Comparison of ENCODE assay signal across 14 mouse cellular contexts in the genomic region with DNA sequence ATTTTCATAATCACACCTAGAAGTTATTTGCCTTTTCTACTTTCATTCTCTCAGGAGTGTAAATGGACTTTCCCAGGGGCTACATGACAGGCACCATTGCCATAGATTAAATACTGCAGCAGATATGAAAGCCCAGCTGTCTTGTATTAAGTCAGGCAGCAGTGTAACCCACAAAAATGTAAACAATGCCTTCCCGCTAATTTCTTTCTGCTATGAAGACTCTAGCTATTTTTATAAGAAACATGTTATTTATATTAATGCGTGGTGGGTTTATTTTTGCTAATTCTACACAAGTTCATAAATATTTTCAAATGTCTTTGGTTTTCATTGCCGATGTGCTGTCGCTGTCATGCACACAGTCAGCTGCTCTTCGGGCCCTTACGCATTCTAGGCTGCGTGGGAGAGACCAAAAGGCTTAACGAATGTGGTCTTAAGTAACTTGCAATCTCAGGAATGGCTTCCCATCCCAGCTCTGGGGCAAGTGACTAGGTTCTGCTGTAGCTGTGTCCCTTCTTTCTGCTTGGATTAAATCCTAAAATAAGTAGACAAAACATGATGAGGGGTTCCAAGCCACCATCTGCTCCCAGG. TPM values are rescaled to one million over a fixed set of nuclear protein-coding genes. Genes with fewer than 3 reads are reported as not detected.
A peak's percentile ranks its signal among the peaks of the same experiment; 100 is the strongest.
DNase-seq lines count a peak whose midpoint lies in the region; ATAC-seq lines count a peak whose summit lies in the region.
"Had no signal": no experiment of that assay in that cellular context is flagged by ENCODE, and none has a peak within 500 bp of the region (broad histone marks: within the 10 kb centered on the region; RNA-seq: fewer than 3 reads in every experiment).

No protein-coding gene starts in this region.

- 0 out of 2 replicates have a peak overlapping the region, but pooled peaks have one; percentile 15 for H3K27ac ChIP-seq in forebrain, embryonic 10.5 days
- no peak overlapping the region for H3K27ac ChIP-seq in forebrain, embryonic 11.5 days (ENCODE audit: low read depth, low read length)
- H3K27ac ChIP-seq in midbrain, embryonic 10.5 days (replicated peaks) = peak overlapping the region; percentile 60
- H3K27ac ChIP-seq in midbrain, embryonic 16.5 days (ENCODE audit: low read length) = no peak overlapping the region
- peak overlapping the region; percentile 52; the same call in 1 of the 2 replicates for H3K27ac ChIP-seq in embryonic facial prominence, embryonic 14.5 days (replicated peaks; ENCODE audit: low read depth, low read length)
- peak overlapping the region; percentile 53 for H3K27ac ChIP-seq in intestine, embryonic 16.5 days (ENCODE audit: low read length)
- H3K27ac ChIP-seq: heart, embryonic 15.5 days; layer of hippocampus, adult 2 months; limb, embryonic 12.5 days had no signal

- no peak overlapping the region for H3K4me2 ChIP-seq in forebrain, embryonic 11.5 days (ENCODE audit: low read depth, low read length, severe bottlenecking)
- H3K4me2 ChIP-seq in midbrain, embryonic 16.5 days (ENCODE audit: low read length) = no peak overlapping the region
- H3K4me2 ChIP-seq in embryonic facial prominence, embryonic 14.5 days (ENCODE audit: low read depth, low read length) = no peak overlapping the region
- H3K4me2 ChIP-seq in intestine, embryonic 16.5 days (ENCODE audit: low read depth, low read length) = no peak overlapping the region
- H3K4me2 ChIP-seq: heart, embryonic 15.5 days; limb, embryonic 12.5 days had no signal

- ATAC-seq in forebrain, embryonic 11.5 days (replicated peaks; ENCODE audit: low FRiP score) = no peak
- no peak for ATAC-seq in midbrain, embryonic 16.5 days
- ATAC-seq in embryonic facial prominence, embryonic 14.5 days (ENCODE audit: low read depth) = 0 out of 2 replicates have a peak, but pooled peaks have one; percentile 41
- no peak for ATAC-seq in intestine, embryonic 16.5 days
- ATAC-seq: forebrain, embryonic 16.5 days; Patski had no signal

- WGBS in forebrain, embryonic 10.5 days = 88% methylated on average over 8 of the region's 8 CpGs
- WGBS in forebrain, embryonic 11.5 days = 89% methylated on average over 8 of the region's 8 CpGs
- 78% methylated on average over 8 of the region's 8 CpGs for WGBS in midbrain, embryonic 10.5 days
- 83% methylated on average over 8 of the region's 8 CpGs for WGBS in midbrain, embryonic 16.5 days
- WGBS in embryonic facial prominence, embryonic 14.5 days = 40% methylated on average over 8 of the region's 8 CpGs
- WGBS in intestine, embryonic 16.5 days = 62% methylated on average over 8 of the region's 8 CpGs

- H3K9me3 ChIP-seq in forebrain, embryonic 10.5 days = no peaks in the 10 kb centered on the region
- no peaks in the 10 kb centered on the region for H3K9me3 ChIP-seq in forebrain, embryonic 11.5 days (ENCODE audit: control insufficient read depth, low read length)
- no peaks in the 10 kb centered on the region for H3K9me3 ChIP-seq in midbrain, embryonic 10.5 days (replicated peaks)
- no peaks in the 10 kb centered on the region for H3K9me3 ChIP-seq in midbrain, embryonic 16.5 days (replicated peaks; ENCODE audit: control insufficient read depth, low read length, poor library complexity, severe bottlenecking)
- H3K9me3 ChIP-seq in embryonic facial prominence, embryonic 14.5 days (ENCODE audit: control insufficient read depth, low read length) = no peaks in the 10 kb centered on the region
- no peaks in the 10 kb centered on the region for H3K9me3 ChIP-seq in intestine, embryonic 16.5 days (ENCODE audit: control insufficient read depth, low read length)
- H3K9me3 ChIP-seq: heart, embryonic 15.5 days; limb, embryonic 12.5 days had no signal

- H3K27me3 ChIP-seq in forebrain, embryonic 10.5 days (ENCODE audit: poor library complexity, severe bottlenecking) = peaks cover 10% of the 10 kb centered on the region
- H3K27me3 ChIP-seq in forebrain, embryonic 11.5 days (ENCODE audit: control insufficient read depth, insufficient read depth, low read length) = no peaks in the 10 kb centered on the region
- 0 out of 2 replicates have a peak, but pooled peaks cover 5% of the 10 kb centered on the region for H3K27me3 ChIP-seq in midbrain, embryonic 10.5 days (ENCODE audit: low read depth, poor library complexity, severe bottlenecking)
- H3K27me3 ChIP-seq in midbrain, embryonic 16.5 days (ENCODE audit: control insufficient read depth, insufficient read depth, low read depth, low read length) = no peaks in the 10 kb centered on the region
- peaks cover 4% of the 10 kb centered on the region; the same call in 1 of the 2 replicates for H3K27me3 ChIP-seq in embryonic facial prominence, embryonic 14.5 days (replicated peaks; ENCODE audit: control insufficient read depth, insufficient read depth, low read length)
- no peaks in the 10 kb centered on the region for H3K27me3 ChIP-seq in intestine, embryonic 16.5 days (replicated peaks; ENCODE audit: control insufficient read depth, insufficient read depth, low read length)
- H3K27me3 ChIP-seq: heart, embryonic 15.5 days; Patski had no signal

- H3K4me1 ChIP-seq in forebrain, embryonic 10.5 days = peaks cover 54% of the 10 kb centered on the region
- peaks cover 25% of the 10 kb centered on the region for H3K4me1 ChIP-seq in forebrain, embryonic 11.5 days (replicated peaks; ENCODE audit: control insufficient read depth, insufficient read depth, low read length)
- peaks cover 55% of the 10 kb centered on the region for H3K4me1 ChIP-seq in midbrain, embryonic 10.5 days
- H3K4me1 ChIP-seq in midbrain, embryonic 16.5 days (ENCODE audit: control insufficient read depth, insufficient read depth, low read length) = peaks cover 34% of the 10 kb centered on the region
- H3K4me1 ChIP-seq in embryonic facial prominence, embryonic 14.5 days (ENCODE audit: control insufficient read depth, insufficient read depth, low read length) = peaks cover 32% of the 10 kb centered on the region
- H3K4me1 ChIP-seq in intestine, embryonic 16.5 days (ENCODE audit: control insufficient read depth, insufficient read depth, low read length) = peaks cover 33% of the 10 kb centered on the region
- H3K4me1 ChIP-seq: heart, embryonic 15.5 days had no signal

- DNase-seq in forebrain, embryonic 10.5 days (ENCODE audit: extremely low spot score, low spot score) = no peak
- no peak for DNase-seq in forebrain, embryonic 11.5 days (ENCODE audit: low spot score)
- DNase-seq in midbrain, embryonic 10.5 days (ENCODE audit: low spot score) = no peak
- DNase-seq in embryonic facial prominence, embryonic 14.5 days (ENCODE audit: low spot score) = peak; percentile 89
- DNase-seq in right cerebral cortex, postnatal 25 days = no peak
- no peak for DNase-seq in right cerebral cortex, adult 18-20 months
- DNase-seq: heart, adult 11 months had no signal

- no peaks in the 10 kb centered on the region for H3K36me3 ChIP-seq in forebrain, embryonic 10.5 days (replicated peaks)
- H3K36me3 ChIP-seq in forebrain, embryonic 11.5 days (ENCODE audit: control insufficient read depth, insufficient read depth, low read length) = no peaks in the 10 kb centered on the region
- no peaks in the 10 kb centered on the region for H3K36me3 ChIP-seq in midbrain, embryonic 10.5 days
- no peaks in the 10 kb centered on the region for H3K36me3 ChIP-seq in midbrain, embryonic 16.5 days (ENCODE audit: control insufficient read depth, insufficient read depth, low read length)
- no peaks in the 10 kb centered on the region for H3K36me3 ChIP-seq in embryonic facial prominence, embryonic 14.5 days (ENCODE audit: control insufficient read depth, insufficient read depth, low read length)
- H3K36me3 ChIP-seq in intestine, embryonic 16.5 days (ENCODE audit: control insufficient read depth, insufficient read depth, low read length) = no peaks in the 10 kb centered on the region
- H3K36me3 ChIP-seq: heart, embryonic 15.5 days; limb, embryonic 12.5 days had no signal

- no peak overlapping the region for H3K4me3 ChIP-seq in forebrain, embryonic 10.5 days
- no peak overlapping the region for H3K4me3 ChIP-seq in forebrain, embryonic 11.5 days (ENCODE audit: low read depth, low read length)
- H3K4me3 ChIP-seq in midbrain, embryonic 10.5 days = no peak overlapping the region
- no peak overlapping the region for H3K4me3 ChIP-seq in midbrain, embryonic 16.5 days (ENCODE audit: low read depth, low read length)
- H3K4me3 ChIP-seq in embryonic facial prominence, embryonic 14.5 days (ENCODE audit: low read depth, low read length) = no peak overlapping the region
- H3K4me3 ChIP-seq in intestine, embryonic 16.5 days (ENCODE audit: low read length) = no peak overlapping the region
- H3K4me3 ChIP-seq: heart, embryonic 15.5 days; layer of hippocampus, adult 2 months; limb, embryonic 12.5 days had no signal

- H3K9ac ChIP-seq in forebrain, embryonic 11.5 days (ENCODE audit: low read length) = no peak overlapping the region
- no peak overlapping the region for H3K9ac ChIP-seq in midbrain, embryonic 16.5 days (ENCODE audit: low read depth, low read length)
- H3K9ac ChIP-seq in embryonic facial prominence, embryonic 14.5 days (ENCODE audit: low read depth, low read length) = no peak overlapping the region
- no peak overlapping the region for H3K9ac ChIP-seq in intestine, embryonic 16.5 days (ENCODE audit: low read depth, low read length)
- H3K9ac ChIP-seq: heart, embryonic 15.5 days; limb, embryonic 12.5 days had no signal

RNA-seq across cellular contexts. Expression of gene Wars, which starts 16.0 kb away (rescaled TPM):
- 152 and 157 TPM in 2 replicates for polyA plus RNA-seq in forebrain, embryonic 10.5 days (2016; fragmentation: Nextera tagmentation; extraction: Ambion mirVana)
- 140 and 142 TPM in 2 replicates for polyA plus RNA-seq in forebrain, embryonic 11.5 days (2014; fragmentation: Nextera tagmentation; extraction: Ambion mirVana)
- polyA plus RNA-seq in midbrain, embryonic 10.5 days (2016; fragmentation: Nextera tagmentation; extraction: Ambion mirVana) = 151 and 156 TPM in 2 replicates
- 105 and 109 TPM in 2 replicates for polyA plus RNA-seq in midbrain, embryonic 16.5 days (2015; fragmentation: Nextera tagmentation; extraction: Ambion mirVana)
- 63.6 and 73.1 TPM in 2 replicates for polyA plus RNA-seq in embryonic facial prominence, embryonic 14.5 days (2014; fragmentation: Nextera tagmentation; extraction: Ambion mirVana)
- 79.9 and 82.8 TPM in 2 replicates for polyA plus RNA-seq in intestine, embryonic 16.5 days (2015; fragmentation: Nextera tagmentation; extraction: Ambion mirVana)

RNA-seq across cellular contexts. Expression of gene Wdr25, which starts 16.5 kb away (rescaled TPM):
- 9.4 and 9.9 TPM in 2 replicates for polyA plus RNA-seq in forebrain, embryonic 10.5 days (2016; fragmentation: Nextera tagmentation; extraction: Ambion mirVana)
- polyA plus RNA-seq in forebrain, embryonic 11.5 days (2014; fragmentation: Nextera tagmentation; extraction: Ambion mirVana) = 5.7 and 7.2 TPM in 2 replicates
- 7.3 and 11.2 TPM in 2 replicates for polyA plus RNA-seq in midbrain, embryonic 10.5 days (2016; fragmentation: Nextera tagmentation; extraction: Ambion mirVana)
- 4.9 and 6.3 TPM in 2 replicates for polyA plus RNA-seq in midbrain, embryonic 16.5 days (2015; fragmentation: Nextera tagmentation; extraction: Ambion mirVana)
- polyA plus RNA-seq in embryonic facial prominence, embryonic 14.5 days (2014; fragmentation: Nextera tagmentation; extraction: Ambion mirVana) = 2.6 and 3.8 TPM in 2 replicates
- polyA plus RNA-seq in intestine, embryonic 16.5 days (2015; fragmentation: Nextera tagmentation; extraction: Ambion mirVana) = 6.9 TPM in 2 replicates

Comparison
In these comparisons a context has a peak if more than half of its experiments do, and no peak if none do; other contexts are left out.
1. H3K27ac ChIP-seq: peak in forebrain, embryonic 10.5 days (single experiment), midbrain, embryonic 10.5 days (single experiment), embryonic facial prominence, embryonic 14.5 days (single experiment) and intestine, embryonic 16.5 days (single experiment); none in forebrain, embryonic 11.5 days (single experiment) and midbrain, embryonic 16.5 days (single experiment).